Mouse (Mus musculus) left cerebral cortex, adult 2 months (tissue): ENCODE data around the gene Dhh. TPM values are rescaled to one million over a fixed set of nuclear protein-coding genes. Genes with fewer than 3 reads are reported as not detected.
"Not testable (repeated sequence)": the region's sequence is repeated elsewhere in the genome, so short reads cannot be mapped to it uniquely, and the experiment has no call there.

Experiments
- DNase-seq, 2 experiments: peaks; one replicate each; pipeline ENCODE4 v3.0.0; 2021 to 2022; ENCODE audit warnings: low spot score in 2 of 2, mixed read lengths in 1 of 2; ENCODE audit errors: extremely low spot score in 1 of 2
- H3K27ac ChIP-seq: fragments of 200-600 bp; 2 replicates; pipeline ENCODE4 v1.8.1; 2022
- H3K4me3 ChIP-seq: fragments of 200-600 bp; 2 replicates; pipeline ENCODE4 v1.8.1; 2022
- CTCF ChIP-seq: fragments of 200-600 bp; IDR thresholded peaks from 2 replicates; pipeline ENCODE4 v1.8.1; 2022; ENCODE audit warnings: antibody characterized with exemption, mild to moderate bottlenecking, moderate library complexity
- intact Hi-C: fragments of 180-260 bp; cut with DNase I; formaldehyde crosslinking; loops from one replicate; pipeline ENCODE4 v1.15.1; 2025
- long read RNA-seq, 2 experiments: library from polyadenylated mRNA; stranded (forward); transcript quantifications; one replicate each; pipeline ENCODE4 v2.0.0; 2021; ENCODE audit warnings: borderline mapping rate in 2 of 2
- total RNA-seq, 2 experiments: library from RNA; stranded (reverse); gene quantifications; 2 replicates each; pipeline ENCODE4 v1.2.3; 2021

Dhh gene
- under 1 TPM in 1 of 2 experiments, not detected in 1; 0.28 TPM for total RNA-seq
- long read RNA-seq, experiment 1 = 0 reads
- long read RNA-seq, experiment 2 = 0 reads

GRCm38 (mm10) chr15:98897928-98898800 is at the start of gene Dhh:
Gene Dhh (minus strand): TSS chr15:98898540.
- intact Hi-C loops = loop anchor here (10.0 kb wide), 1 partner anchor 307 kb away; no protein-coding TSS in a partner anchor
- TF ChIP-seq CTCF = no peak
- no peak for DNase-seq
- no peak within 1 kb of the TSS for H3K4me3 ChIP-seq
- H3K27ac ChIP-seq = no peak within 1 kb of the TSS

GRCm38 (mm10) chr15:98947884-98948283 is 49.5 kb upstream of the Dhh start:
- no peak for TF ChIP-seq CTCF
- intact Hi-C loops = no loop called here
- H3K4me3 ChIP-seq = no peak overlapping the region
- DNase-seq = no peak
- H3K27ac ChIP-seq = no peak overlapping the region

DNA sequence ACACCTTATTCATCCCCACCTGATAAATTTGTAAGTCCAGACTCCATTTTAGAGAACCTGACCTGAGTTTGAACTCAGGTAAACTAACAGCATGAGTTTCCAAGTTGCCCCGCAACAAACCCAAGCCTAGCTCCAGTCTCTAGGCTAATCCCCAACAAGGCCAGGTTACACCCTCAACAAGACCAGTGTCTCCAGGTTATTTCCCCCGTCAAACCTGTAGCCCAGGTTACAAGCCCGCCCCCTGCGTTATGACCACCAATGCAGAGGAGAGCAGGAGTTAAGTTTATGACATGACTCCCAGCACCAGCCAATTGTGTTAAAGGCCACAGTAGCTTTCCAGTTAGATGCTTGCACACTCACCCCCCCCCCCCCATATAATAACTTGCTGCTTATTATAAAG is 44.8 kb upstream of the Dhh start:
- DNase-seq = no peak
- no peak for TF ChIP-seq CTCF
- Histone ChIP-seq H3K27ac (no peak overlapping the region), H3K4me3 (no peak overlapping the region)
- intact Hi-C loops = no loop called here

DNA sequence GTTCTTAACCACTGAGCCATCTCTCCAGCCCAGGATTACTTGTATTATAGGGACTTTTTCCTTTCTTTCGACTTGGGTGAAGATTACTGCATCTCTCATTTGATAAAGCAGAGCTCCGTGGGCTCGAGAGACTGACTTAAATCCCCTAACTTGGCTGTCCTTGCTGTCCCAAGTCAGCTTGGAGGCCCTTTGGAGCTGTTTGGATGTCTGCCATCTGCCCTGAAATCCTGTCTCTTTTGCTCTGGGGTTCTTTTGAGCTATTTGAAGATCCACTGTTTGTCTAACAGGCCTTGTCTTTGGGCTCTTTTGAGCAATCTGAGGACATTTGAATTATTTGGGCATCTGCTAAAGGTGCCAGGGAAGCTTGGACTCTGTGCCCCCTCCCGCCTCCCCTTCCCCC is 43.7 kb upstream of the Dhh start:
- intact Hi-C loops = no loop called here
- TF ChIP-seq CTCF = no peak
- no peak for DNase-seq
- Histone ChIP-seq H3K4me3 (no peak overlapping the region), H3K27ac (no peak overlapping the region)

DNA sequence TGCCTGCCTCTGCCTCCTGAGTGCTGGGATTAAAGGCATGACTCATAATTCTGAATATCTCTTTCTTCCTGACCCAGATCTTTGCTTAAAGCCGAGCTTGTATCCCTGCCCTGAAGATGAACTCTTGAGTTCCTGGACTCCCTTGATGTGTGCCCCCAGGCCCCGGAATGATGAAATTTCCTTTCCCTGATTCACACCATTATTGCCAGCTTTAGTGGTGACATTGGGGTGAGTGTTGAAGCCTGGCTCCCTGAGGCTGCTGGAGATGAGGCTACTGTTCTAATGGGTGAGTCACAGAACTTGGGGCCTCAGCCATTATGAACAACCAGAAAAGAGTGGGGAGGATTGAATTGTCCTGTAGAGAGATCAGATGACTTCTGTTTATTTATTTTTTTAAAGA is 43.2 kb upstream of the Dhh start:
- Histone ChIP-seq H3K27ac (no peak overlapping the region), H3K4me3 (no peak overlapping the region)
- DNase-seq = no peak
- TF ChIP-seq CTCF = no peak
- intact Hi-C loops = no loop called here

GRCm38 (mm10) chr15:98940816-98941215 is 42.5 kb upstream of the Dhh start:
- DNase-seq = no peak
- H3K27ac ChIP-seq = no peak overlapping the region

DNA sequence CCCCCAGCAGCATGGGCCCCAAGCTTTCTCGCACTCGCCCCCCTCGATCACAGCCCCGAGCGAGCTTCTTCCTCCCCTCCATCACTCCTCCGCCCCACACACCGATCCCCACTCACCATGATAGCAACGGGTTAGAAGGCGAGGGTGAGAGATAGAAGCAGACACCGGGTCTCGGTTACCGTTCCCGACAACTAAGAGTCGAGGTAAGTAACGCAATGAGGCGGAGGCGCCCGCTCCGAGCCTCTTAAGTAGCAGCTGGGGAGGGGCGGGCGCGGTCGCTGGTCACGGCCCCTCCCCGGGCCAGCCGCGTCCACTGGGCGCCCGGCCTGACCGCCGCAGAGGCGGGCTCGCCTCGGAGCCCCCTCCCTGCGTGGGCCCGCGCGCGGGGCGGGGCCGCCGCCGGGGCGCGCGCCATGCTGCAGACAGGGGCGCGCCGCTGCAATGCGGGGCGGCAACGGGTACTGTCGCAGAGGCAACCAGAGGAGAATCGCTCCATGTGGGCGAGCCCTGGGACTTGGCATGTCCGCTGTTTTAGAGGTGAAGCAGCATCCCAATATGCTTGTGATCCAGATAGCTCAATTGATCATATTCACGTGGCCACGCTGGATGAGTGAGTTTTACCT is 36.0 kb upstream of the Dhh start, which contains the start of gene Tuba1b:
Gene Tuba1b, minus strand, starts transcription at position 349 of the 623 bp plus-strand sequence.
- Histone ChIP-seq H3K27ac (peak within 1 kb of the TSS; percentile 98), H3K4me3 (peak within 1 kb of the TSS; percentile 86)
- TF ChIP-seq CTCF = peak; percentile 9; the same call in 1 of the 2 replicates
- DNase-seq = peak; percentile 91
- intact Hi-C loops = loop anchor here (1.0 kb wide), 2 partner anchors 19 to 59 kb away; partner anchors contain the start of genes Gm49450 and Tuba1a

More at GRCm38 (mm10) chr15:98940816-98941215, 42.5 kb upstream of the Dhh start:
- intact Hi-C loops = no loop called here
- H3K4me3 ChIP-seq = no peak overlapping the region
- TF ChIP-seq CTCF = no peak

GRCm38 (mm10) chr15:98933833-98934216 is 35.5 kb upstream of the Dhh start:
- Histone ChIP-seq H3K4me3 (peak overlapping the region; percentile 86), H3K27ac (peak overlapping the region; percentile 98)
- TF ChIP-seq CTCF = no peak
- DNase-seq = peak; percentile 95 to 97
- intact Hi-C loops = loop anchor here (1.0 kb wide), 2 partner anchors 19 to 59 kb away; partner anchors contain the start of genes Gm49450 and Tuba1a

DNA sequence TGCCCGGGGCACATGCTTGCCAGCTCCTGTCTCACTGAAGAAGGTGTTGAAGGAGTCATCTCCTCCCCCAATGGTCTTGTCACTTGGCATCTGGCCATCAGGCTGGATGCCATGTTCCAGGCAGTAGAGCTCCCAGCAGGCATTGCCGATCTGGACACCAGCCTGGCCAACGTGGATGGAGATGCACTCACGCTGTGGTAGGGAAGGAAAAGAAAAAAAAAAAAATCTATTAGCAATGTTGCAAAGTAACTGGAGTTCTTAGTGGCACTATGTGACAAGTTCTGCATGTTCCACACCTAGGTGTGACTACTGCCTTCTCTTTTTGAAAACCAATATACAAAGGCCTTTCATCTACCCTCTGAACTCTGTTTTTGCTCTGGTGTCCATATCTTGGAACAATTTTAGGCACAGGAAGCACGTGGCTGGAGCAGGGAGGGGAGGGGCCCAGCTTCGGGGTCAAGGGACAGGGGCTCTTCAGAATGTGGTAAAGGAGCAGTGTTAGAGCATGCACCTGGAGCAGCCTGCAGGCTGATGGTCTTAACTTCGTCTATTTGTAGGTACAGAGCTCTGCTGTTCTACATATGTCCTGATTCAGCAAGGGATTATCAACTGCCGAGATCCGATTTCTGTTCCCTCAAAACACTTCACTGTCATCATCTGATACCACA is 34.8 kb upstream of the Dhh start:
- intact Hi-C loops, DNase-seq: not testable (repeated sequence)
- Histone ChIP-seq H3K4me3 (peak overlapping the region; percentile 86), H3K27ac (peak overlapping the region; percentile 98)

GRCm38 (mm10) chr15:98930998-98931397 is 32.7 kb upstream of the Dhh start:
- no peak for TF ChIP-seq CTCF
- no peak for DNase-seq
- intact Hi-C loops = no loop called here

DNA sequence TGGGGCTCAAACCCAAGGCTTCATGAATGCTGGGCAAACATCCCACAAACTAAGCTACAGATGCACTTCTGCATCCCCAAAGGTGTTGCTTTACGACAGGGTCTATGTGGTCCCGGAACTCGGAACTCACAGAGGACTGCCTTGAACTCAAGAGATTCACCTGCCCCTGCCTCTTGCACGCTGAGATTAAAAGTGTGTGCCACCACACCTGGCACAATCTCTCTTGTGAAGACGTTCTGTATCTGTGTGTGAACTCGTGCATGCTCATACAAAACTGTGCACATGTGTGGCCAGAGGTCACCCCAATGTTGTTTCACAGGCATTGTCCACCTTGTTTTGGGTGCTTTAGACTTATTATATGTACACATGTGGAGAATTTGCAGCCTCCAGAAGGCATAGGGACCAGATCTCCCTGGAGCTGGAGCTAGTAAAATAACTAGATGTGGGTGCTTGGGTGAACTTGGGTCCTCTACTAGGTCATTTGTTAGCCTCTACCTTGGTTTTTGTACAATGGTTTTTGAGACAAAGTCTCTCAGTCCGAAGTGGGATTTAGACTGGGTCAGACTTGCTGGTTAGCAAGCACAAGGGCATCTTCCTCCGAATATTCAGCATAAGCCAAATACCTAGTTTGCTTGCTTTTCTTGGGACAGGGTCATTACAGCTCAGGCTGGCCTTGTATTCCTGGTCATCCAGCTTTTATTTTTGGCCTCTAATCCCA is 31.8 kb upstream of the Dhh start:
- DNase-seq = no peak
- intact Hi-C loops = no loop called here

More at GRCm38 (mm10) chr15:98930998-98931397, 32.7 kb upstream of the Dhh start:
- Histone ChIP-seq H3K27ac (no peak overlapping the region), H3K4me3 (0 out of 2 replicates have a peak overlapping the region, but pooled peaks have one; percentile 13)

More for the DNA sequence above, 31.8 kb upstream of the Dhh start:
- TF ChIP-seq CTCF = no peak
- Histone ChIP-seq H3K27ac (no peak overlapping the region), H3K4me3 (no peak overlapping the region)
